Mouse (Mus musculus) MEL (cell line): ENCODE results near the gene Gstp3.
A peak's percentile ranks its signal among the peaks of the same experiment; 100 is the strongest.

Source experiments
- CHD1 ChIP-seq: IDR thresholded peaks from 2 replicates; pipeline ENCODE4 v1.6.1; 2012; ENCODE audit warnings: low read depth, mild to moderate bottlenecking, inconsistent platforms, low read length, improper control_type of control experiment
- CHD2 ChIP-seq: IDR thresholded peaks from 2 replicates; pipeline ENCODE4 v1.6.1; 2011; ENCODE audit warnings: low read length, improper control_type of control experiment
- CTCF ChIP-seq, 3 experiments: IDR thresholded peaks in 2 of 3; conservative IDR thresholded peaks in 1 of 3; 2 replicates each; pipeline ENCODE4 v1.5.1; 2011 to 2012; ENCODE audit warnings: low read length in 3 of 3, low read depth in 2 of 3, mild to moderate bottlenecking in 2 of 3, improper control_type of control experiment in 1 of 3, inconsistent platforms in 1 of 3, mixed read lengths in 1 of 3, moderate library complexity in 1 of 3; ENCODE audit not compliant: control insufficient read depth in 1 of 3, insufficient read depth in 1 of 3, poor library complexity in 1 of 3, severe bottlenecking in 1 of 3
- EP300 ChIP-seq, 2 experiments: IDR thresholded peaks; 2 replicates each; pipeline ENCODE4 v1.6.1; 2011; ENCODE audit warnings: improper control_type of control experiment in 2 of 2, low read length in 2 of 2, low read depth in 1 of 2, mild to moderate bottlenecking in 1 of 2
- ETS1 ChIP-seq: IDR thresholded peaks from 2 replicates; pipeline ENCODE4 v1.6.1; 2012; ENCODE audit warnings: low read depth, mild to moderate bottlenecking, inconsistent platforms, low read length, improper control_type of control experiment, moderate library complexity
- POLR2A ChIP-seq, 2 experiments: IDR thresholded peaks; 2 replicates each; pipeline ENCODE4 v1.6.1; 2011 to 2012; ENCODE audit warnings: low read length in 2 of 2, mild to moderate bottlenecking in 2 of 2, control low read depth in 1 of 2, improper control_type of control experiment in 1 of 2, low read depth in 1 of 2, moderate library complexity in 1 of 2; ENCODE audit not compliant: control insufficient read depth in 1 of 2, insufficient read depth in 1 of 2, poor library complexity in 1 of 2
- TBP ChIP-seq: IDR thresholded peaks from 2 replicates; pipeline ENCODE4 v1.8.0; 2011; ENCODE audit warnings: low read depth, low read length, improper control_type of control experiment
- USF1 ChIP-seq: IDR thresholded peaks from 2 replicates; pipeline ENCODE4 v1.6.1; 2014; ENCODE audit warnings: low read depth, mild to moderate bottlenecking, inconsistent platforms, low read length, improper control_type of control experiment, moderate library complexity

DNA sequence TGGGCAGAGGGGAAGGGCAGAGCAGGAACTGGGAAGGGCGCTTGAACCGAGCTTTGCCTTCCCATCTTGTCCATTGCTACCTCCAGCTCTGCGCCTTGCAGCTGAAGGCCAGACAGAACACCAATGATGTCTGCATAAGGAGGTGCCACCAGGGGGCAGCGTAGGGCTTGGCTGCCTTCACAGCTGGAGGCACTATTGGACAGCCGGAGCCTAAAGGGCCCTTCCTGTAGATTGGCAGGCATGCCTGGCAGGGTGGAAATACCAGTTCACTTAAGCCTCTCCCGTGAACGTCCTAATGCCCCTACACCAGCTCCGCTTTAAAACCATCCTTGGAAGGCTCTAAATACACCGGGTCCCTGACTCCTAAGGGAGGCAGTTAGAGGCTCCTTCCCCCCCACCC lies 39.7 kb upstream of the Gstp3 start:
- no peak for TF ChIP-seq CHD1
- no peak; a peak in 1 of 4 replicates for TF ChIP-seq EP300 (IDR thresholded peaks at IDR 0.05; ENCODE audit: low read depth in 1 of 2, low read length in 2 of 2)
- peak; percentile 94 to 98 (median 95) for TF ChIP-seq CTCF (IDR thresholded peaks at IDR 0.05 in 2 of 3, conservative IDR thresholded peaks at IDR 0.05 in 1 of 3; ENCODE audit: control insufficient read depth in 1 of 3, insufficient read depth in 1 of 3, low read depth in 2 of 3, low read length in 3 of 3, poor library complexity in 1 of 3, severe bottlenecking in 1 of 3)
- TF ChIP-seq USF1 = no peak; the same call in 1 of the 2 replicates
- TF ChIP-seq TBP = no peak
- TF ChIP-seq ETS1 = peak; percentile 55; the same call in 1 of the 2 replicates
- no peak; a peak in 1 of 4 replicates for TF ChIP-seq POLR2A (IDR thresholded peaks at IDR 0.05; ENCODE audit: control insufficient read depth in 1 of 2, insufficient read depth in 1 of 2, low read depth in 1 of 2, low read length in 2 of 2, poor library complexity in 1 of 2)
- TF ChIP-seq CHD2 = no peak
